Mouse (Mus musculus) limb, embryonic 11.5 days (tissue): ENCODE measurements at regions not wholly inside any gene's neighbourhood (a gene's known extent, or its start where the extent isn't known, plus 50 kb on each side); places are given as distances from the start of the nearest gene placed in this dataset.
A peak's percentile ranks its signal among the peaks of the same experiment; 100 is the strongest.

Source experiments
- ATAC-seq: fragments of 200-750 bp; cut with Nextera tagmentation; 2 replicates; pipeline ENCODE4 v1.8.0; 2017; ENCODE audit warnings: low read depth; ENCODE audit not compliant: insufficient number of reproducible peaks, low FRiP score, low TSS enrichment
- DNase-seq: peaks from one replicate; pipeline ENCODE4 v3.0.0-alpha.2; 2015; ENCODE audit warnings: low spot score
- H3K27ac ChIP-seq: fragments of 300-500 bp; sonication (generic); replicated peaks from 2 replicates; pipeline ENCODE4 v1.5.1; 2014; ENCODE audit warnings: low read depth, mild to moderate bottlenecking, low read length
- H3K27me3 ChIP-seq: fragments of 300-500 bp; sonication (generic); 2 replicates; pipeline ENCODE4 v1.6.1; 2014; ENCODE audit warnings: mild to moderate bottlenecking, low read length, mixed read lengths; ENCODE audit not compliant: control insufficient read depth, insufficient read depth
- H3K36me3 ChIP-seq: fragments of 300-500 bp; sonication (generic); 2 replicates; pipeline ENCODE4 v1.6.1; 2014; ENCODE audit warnings: mild to moderate bottlenecking, low read length, moderate library complexity, mixed read lengths; ENCODE audit not compliant: control insufficient read depth, insufficient read depth
- H3K4me1 ChIP-seq: fragments of 300-500 bp; sonication (generic); 2 replicates; pipeline ENCODE4 v1.6.1; 2014; ENCODE audit warnings: low read length, mixed read lengths; ENCODE audit not compliant: control insufficient read depth, insufficient read depth
- H3K4me2 ChIP-seq: fragments of 300-500 bp; sonication (generic); 2 replicates; pipeline ENCODE4 v1.6.1; 2014; ENCODE audit warnings: low read depth, mild to moderate bottlenecking, moderate library complexity; ENCODE audit not compliant: severe bottlenecking
- H3K4me3 ChIP-seq: fragments of 300-500 bp; sonication (generic); 2 replicates; pipeline ENCODE4 v1.5.1; 2014; ENCODE audit warnings: low read depth, low read length
- H3K9ac ChIP-seq: fragments of 300-500 bp; sonication (generic); 2 replicates; pipeline ENCODE4 v1.6.1; 2014; ENCODE audit warnings: mild to moderate bottlenecking, low read length
- H3K9me3 ChIP-seq: fragments of 300-500 bp; sonication (generic); 2 replicates; pipeline ENCODE4 v1.6.1; 2016; ENCODE audit warnings: low read length; ENCODE audit not compliant: control insufficient read depth
- WGBS: fragments of 180-500 bp; shearing (Covaris S2); extraction: QIAGEN DNeasy Blood & Tissue Kit; methylation state at CpG from one replicate; pipeline ENCODE4 v1.1.7; 2014; 5-methylcytosine and 5-hydroxymethylcytosine counted together

GRCm38 (mm10) chr3:37965221-37965620 lies 240.9 kb upstream of the Gm5148 start:
- no peaks in the 10 kb centered on the region for H3K4me1 ChIP-seq
- 94% methylated on average over 4 of the region's 4 CpGs for WGBS
- ATAC-seq, result no peak

GRCm38 (mm10) chr3:37964083-37964482 lies 239.8 kb upstream of the Gm5148 start:
- Histone ChIP-seq H3K27ac (no peak overlapping the region), H3K4me3 (no peak overlapping the region), H3K4me2 (no peak overlapping the region), H3K4me1 (no peaks in the 10 kb centered on the region), H3K27me3 (no peaks in the 10 kb centered on the region), H3K36me3 (no peaks in the 10 kb centered on the region), H3K9ac (no peak overlapping the region), H3K9me3 (no peaks in the 10 kb centered on the region)
- DNase-seq (no peak), ATAC-seq (no peak)
- 72% methylated on average over 5 of the region's 5 CpGs for WGBS

More at GRCm38 (mm10) chr3:37965221-37965620, 240.9 kb upstream of the Gm5148 start:
- Histone ChIP-seq H3K36me3 (no peaks in the 10 kb centered on the region), H3K27me3 (no peaks in the 10 kb centered on the region), H3K4me3 (no peak overlapping the region), H3K9ac (no peak overlapping the region), H3K9me3 (no peaks in the 10 kb centered on the region), H3K27ac (no peak overlapping the region), H3K4me2 (no peak overlapping the region)
- DNase-seq, result no peak

GRCm38 (mm10) chr3:37962811-37963210 lies 238.5 kb upstream of the Gm5148 start:
- ATAC-seq, result no peak
- DNase-seq, result no peak
- Histone ChIP-seq H3K36me3 (no peaks in the 10 kb centered on the region), H3K4me3 (no peak overlapping the region), H3K9ac (no peak overlapping the region), H3K27ac (no peak overlapping the region), H3K27me3 (no peaks in the 10 kb centered on the region), H3K9me3 (no peaks in the 10 kb centered on the region), H3K4me1 (no peaks in the 10 kb centered on the region), H3K4me2 (no peak overlapping the region)
- 86% methylated on average over 8 of the region's 8 CpGs for WGBS

GRCm38 (mm10) chr3:37962043-37962810 lies 237.9 kb upstream of the Gm5148 start:
- DNase-seq (no peak), ATAC-seq (no peak)

GRCm38 (mm10) chr3:37958361-37958978 lies 234.2 kb upstream of the Gm5148 start:
- ATAC-seq, result no peak
- no peak for DNase-seq
- H3K9ac ChIP-seq, result no peak overlapping the region
- no peaks in the 10 kb centered on the region for H3K27me3 ChIP-seq
- H3K27ac ChIP-seq, result no peak overlapping the region
- H3K36me3 ChIP-seq, result no peaks in the 10 kb centered on the region
- H3K4me1 ChIP-seq, result no peaks in the 10 kb centered on the region
- H3K4me2 ChIP-seq, result no peak overlapping the region
- no peaks in the 10 kb centered on the region for H3K9me3 ChIP-seq
- H3K4me3 ChIP-seq, result no peak overlapping the region
- WGBS, result 41% methylated on average over 6 of the region's 6 CpGs

More at GRCm38 (mm10) chr3:37962043-37962810, 237.9 kb upstream of the Gm5148 start:
- H3K9me3 ChIP-seq, result no peaks in the 10 kb centered on the region
- H3K4me1 ChIP-seq, result no peaks in the 10 kb centered on the region
- no peak overlapping the region for H3K4me3 ChIP-seq
- H3K4me2 ChIP-seq, result no peak overlapping the region
- H3K9ac ChIP-seq, result no peak overlapping the region
- no peaks in the 10 kb centered on the region for H3K27me3 ChIP-seq
- 73% methylated on average over 12 of the region's 12 CpGs for WGBS
- H3K36me3 ChIP-seq, result no peaks in the 10 kb centered on the region
- no peak overlapping the region for H3K27ac ChIP-seq

- H3K4me1 ChIP-seq, result no peaks in the 10 kb centered on the region
- DNase-seq (no peak), ATAC-seq (no peak)
- no peak overlapping the region for H3K4me2 ChIP-seq
- H3K4me3 ChIP-seq, result no peak overlapping the region
- no peaks in the 10 kb centered on the region for H3K36me3 ChIP-seq
- no peaks in the 10 kb centered on the region for H3K9me3 ChIP-seq
- no peaks in the 10 kb centered on the region for H3K27me3 ChIP-seq
- 87% methylated on average over 6 of the region's 6 CpGs for WGBS
- H3K9ac ChIP-seq, result no peak overlapping the region
- no peak overlapping the region for H3K27ac ChIP-seq
These were observed 232.3 kb upstream of the Gm5148 start for GRCm38 (mm10) chr3:37956543-37956942.

GRCm38 (mm10) chr3:37952891-37953290 lies 228.6 kb upstream of the Gm5148 start:
- no peak overlapping the region for H3K4me3 ChIP-seq
- H3K4me2 ChIP-seq, result no peak overlapping the region
- no peaks in the 10 kb centered on the region for H3K9me3 ChIP-seq
- H3K27ac ChIP-seq, result no peak overlapping the region
- WGBS, result 65% methylated on average over 3 of the region's 3 CpGs
- H3K27me3 ChIP-seq, result no peaks in the 10 kb centered on the region
- H3K4me1 ChIP-seq, result no peaks in the 10 kb centered on the region
- DNase-seq (peak; percentile 50), ATAC-seq (no peak)
- H3K36me3 ChIP-seq, result no peaks in the 10 kb centered on the region
- no peak overlapping the region for H3K9ac ChIP-seq

- Histone ChIP-seq H3K9me3 (no peaks in the 10 kb centered on the region), H3K4me1 (no peaks in the 10 kb centered on the region), H3K4me2 (no peak overlapping the region), H3K4me3 (no peak overlapping the region), H3K36me3 (no peaks in the 10 kb centered on the region), H3K27ac (no peak overlapping the region), H3K9ac (no peak overlapping the region), H3K27me3 (no peaks in the 10 kb centered on the region)
- DNase-seq, result no peak
- no peak for ATAC-seq
These were observed 228.0 kb upstream of the Gm5148 start for GRCm38 (mm10) chr3:37952251-37952650.
